Comparison of ENCODE assay signal across 8 mouse cellular contexts in genomic region chr3:116861223-116861539, GRCm38 (mm10). TPM values are rescaled to one million over a fixed set of nuclear protein-coding genes. Genes with fewer than 3 reads are reported as not detected.
DNase-seq lines count a peak whose midpoint lies in the region; ATAC-seq and TF ChIP-seq lines count a peak whose summit lies in the region.

No protein-coding gene starts in this region.

- peak overlapping the region; percentile 81 for H3K4me2 ChIP-seq in neural tube, embryonic 11.5 days (ENCODE audit: low read depth)
- peak overlapping the region; percentile 83 for H3K4me2 ChIP-seq in limb, embryonic 11.5 days (ENCODE audit: low read depth, severe bottlenecking)

- TF ChIP-seq CTCF in embryonic fibroblast, embryonic 13.5 days (IDR thresholded peaks at IDR 0.05; ENCODE audit: borderline replicate concordance, insufficient read depth, low read length): no peak
- TF ChIP-seq CTCF in olfactory bulb, adult 2 months (IDR thresholded peaks at IDR 0.05; ENCODE audit: insufficient read depth, low read depth, low read length): no peak

- 0 out of 2 replicates have a peak, but pooled peaks have one; percentile 2 for ATAC-seq in neural tube, embryonic 11.5 days (ENCODE audit: insufficient read depth, low FRiP score, low TSS enrichment)
- 0 out of 2 replicates have a peak, but pooled peaks have one; percentile 28 for ATAC-seq in limb, embryonic 11.5 days (ENCODE audit: insufficient number of reproducible peaks, low FRiP score, low TSS enrichment, low read depth)

- no peaks in the 10 kb centered on the region for H3K9me3 ChIP-seq in neural tube, embryonic 11.5 days (ENCODE audit: control insufficient read depth, low read length)
- no peaks in the 10 kb centered on the region for H3K9me3 ChIP-seq in limb, embryonic 11.5 days (ENCODE audit: control insufficient read depth, low read length)

- WGBS in neural tube, embryonic 11.5 days: 17% methylated on average over 4 of the region's 4 CpGs
- 8% methylated on average over 4 of the region's 4 CpGs for WGBS in limb, embryonic 11.5 days
- 8% methylated on average over 4 of the region's 4 CpGs for WGBS in olfactory bulb, adult 2 months

- TF ChIP-seq POLR2A in embryonic fibroblast, embryonic 13.5 days (IDR thresholded peaks at IDR 0.05; ENCODE audit: low read depth, low read length): no peak
- no peak for TF ChIP-seq POLR2A in olfactory bulb, adult 2 months (IDR thresholded peaks at IDR 0.05; ENCODE audit: insufficient read depth, low read depth, low read length)

- H3K27me3 ChIP-seq in neural tube, embryonic 11.5 days (ENCODE audit: control insufficient read depth, insufficient read depth, low read length): no peaks in the 10 kb centered on the region
- H3K27me3 ChIP-seq in limb, embryonic 11.5 days (ENCODE audit: control insufficient read depth, insufficient read depth, low read length): no peaks in the 10 kb centered on the region

- no peak for DNase-seq in neural tube, embryonic 11.5 days (ENCODE audit: low spot score)
- DNase-seq in neural tube, embryonic 10.5 days (ENCODE audit: extremely low spot score, low spot score): no peak
- no peak for DNase-seq in limb, embryonic 11.5 days (ENCODE audit: low spot score)
- DNase-seq in right cerebral cortex, adult 2 months (ENCODE audit: low spot score in 2 of 2): no peak
- DNase-seq in urinary bladder, postnatal 25 days (ENCODE audit: low spot score): no peak
- DNase-seq in ovary, postnatal 36 days (ENCODE audit: low spot score): no peak

- H3K9ac ChIP-seq in neural tube, embryonic 11.5 days (ENCODE audit: low read length): peak overlapping the region; percentile 52
- H3K9ac ChIP-seq in limb, embryonic 11.5 days (ENCODE audit: low read length): peak overlapping the region; percentile 67; the same call in 1 of the 2 replicates

- no peak overlapping the region for H3K27ac ChIP-seq in neural tube, embryonic 11.5 days (ENCODE audit: low read depth, low read length)
- no peak overlapping the region for H3K27ac ChIP-seq in embryonic fibroblast, embryonic 13.5 days (ENCODE audit: insufficient read depth, low read length)
- H3K27ac ChIP-seq in limb, embryonic 11.5 days (replicated peaks; ENCODE audit: low read depth, low read length): no peak overlapping the region
- H3K27ac ChIP-seq in olfactory bulb, adult 2 months (ENCODE audit: insufficient read depth, low read depth, low read length): no peak overlapping the region

- no peaks in the 10 kb centered on the region for H3K4me1 ChIP-seq in neural tube, embryonic 11.5 days (ENCODE audit: control insufficient read depth, insufficient read depth, low read length)
- H3K4me1 ChIP-seq in embryonic fibroblast, embryonic 13.5 days (ENCODE audit: control insufficient read depth, insufficient read depth, low read length): peaks cover 9% of the 10 kb centered on the region; the same call in 1 of the 2 replicates
- H3K4me1 ChIP-seq in limb, embryonic 11.5 days (ENCODE audit: control insufficient read depth, insufficient read depth, low read length): no peaks in the 10 kb centered on the region
- H3K4me1 ChIP-seq in olfactory bulb, adult 2 months (ENCODE audit: control insufficient read depth, insufficient read depth, low read length): peaks cover 6% of the 10 kb centered on the region; the same call in 1 of the 2 replicates

- H3K4me3 ChIP-seq in neural tube, embryonic 11.5 days (ENCODE audit: low read depth, low read length): peak overlapping the region; percentile 48
- H3K4me3 ChIP-seq in embryonic fibroblast, embryonic 13.5 days (ENCODE audit: insufficient read depth, low read length): peak overlapping the region; percentile 64
- peak overlapping the region; percentile 40 for H3K4me3 ChIP-seq in limb, embryonic 11.5 days (ENCODE audit: low read depth, low read length)
- peak overlapping the region; percentile 70 for H3K4me3 ChIP-seq in olfactory bulb, adult 2 months (ENCODE audit: insufficient read depth, low read depth, low read length)

- no peaks in the 10 kb centered on the region for H3K36me3 ChIP-seq in neural tube, embryonic 11.5 days (ENCODE audit: control insufficient read depth, insufficient read depth, low read length)
- no peaks in the 10 kb centered on the region for H3K36me3 ChIP-seq in limb, embryonic 11.5 days (ENCODE audit: control insufficient read depth, insufficient read depth, low read length)

RNA-seq across cellular contexts. Expression of gene Frrs1, which starts 1.9 kb away (rescaled TPM):
- polyA plus RNA-seq in neural tube, embryonic 11.5 days (2014; fragmentation: Nextera tagmentation; extraction: Ambion mirVana): 6.6 and 6.9 TPM in 2 replicates
- 32.4 and 45.3 TPM in 2 replicates for polyA plus RNA-seq in embryonic fibroblast, embryonic 13.5 days (2011; ENCODE audit: insufficient read length, low read depth, missing spikeins)
- 10.7 and 14.5 TPM in 2 replicates for polyA plus RNA-seq in limb, embryonic 11.5 days (2014; fragmentation: Nextera tagmentation; extraction: Ambion mirVana)
- not detected in 2 replicates for polyA plus RNA-seq in olfactory bulb, adult 2 months (2012; ENCODE audit: insufficient read depth, insufficient read length, low replicate concordance, missing spikeins)

RNA-seq across cellular contexts. Expression of gene Agl, which starts 53.2 kb away (rescaled TPM):
- polyA plus RNA-seq in neural tube, embryonic 11.5 days (2014; fragmentation: Nextera tagmentation; extraction: Ambion mirVana): 17.0 and 18.2 TPM in 2 replicates
- polyA plus RNA-seq in embryonic fibroblast, embryonic 13.5 days (2011; ENCODE audit: insufficient read length, low read depth, missing spikeins): 32.2 and 33.6 TPM in 2 replicates
- 10.2 and 10.4 TPM in 2 replicates for polyA plus RNA-seq in limb, embryonic 11.5 days (2014; fragmentation: Nextera tagmentation; extraction: Ambion mirVana)
- not detected in 2 replicates for polyA plus RNA-seq in olfactory bulb, adult 2 months (2012; ENCODE audit: insufficient read depth, insufficient read length, low replicate concordance, missing spikeins)
